Mouse (Mus musculus): ENCODE results near the gene Zfp157. TPM values are rescaled to one million over a fixed set of nuclear protein-coding genes. Genes with fewer than 3 reads are reported as not detected.
"Not testable (repeated sequence)": the region's sequence is repeated elsewhere in the genome, so short reads cannot be mapped to it uniquely, and the experiment has no call there.

The Zfp157 gene
- 9.6 and 10.6 TPM in 2 replicates for total RNA-seq (2021)
- long read RNA-seq, experiment 1, full-length matches to known transcripts: 10 of 13 reads
- long read RNA-seq, experiment 1, partial matches to known transcripts: 0 of 13 reads
- long read RNA-seq, experiment 1, other reads (novel, unspliced or antisense): 3 of 13 reads
- long read RNA-seq, experiment 2, full-length matches to known transcripts: 2 of 4 reads
- long read RNA-seq, experiment 2, partial matches to known transcripts: 0 of 4 reads
- long read RNA-seq, experiment 2, other reads (novel, unspliced or antisense): 2 of 4 reads

DNA sequence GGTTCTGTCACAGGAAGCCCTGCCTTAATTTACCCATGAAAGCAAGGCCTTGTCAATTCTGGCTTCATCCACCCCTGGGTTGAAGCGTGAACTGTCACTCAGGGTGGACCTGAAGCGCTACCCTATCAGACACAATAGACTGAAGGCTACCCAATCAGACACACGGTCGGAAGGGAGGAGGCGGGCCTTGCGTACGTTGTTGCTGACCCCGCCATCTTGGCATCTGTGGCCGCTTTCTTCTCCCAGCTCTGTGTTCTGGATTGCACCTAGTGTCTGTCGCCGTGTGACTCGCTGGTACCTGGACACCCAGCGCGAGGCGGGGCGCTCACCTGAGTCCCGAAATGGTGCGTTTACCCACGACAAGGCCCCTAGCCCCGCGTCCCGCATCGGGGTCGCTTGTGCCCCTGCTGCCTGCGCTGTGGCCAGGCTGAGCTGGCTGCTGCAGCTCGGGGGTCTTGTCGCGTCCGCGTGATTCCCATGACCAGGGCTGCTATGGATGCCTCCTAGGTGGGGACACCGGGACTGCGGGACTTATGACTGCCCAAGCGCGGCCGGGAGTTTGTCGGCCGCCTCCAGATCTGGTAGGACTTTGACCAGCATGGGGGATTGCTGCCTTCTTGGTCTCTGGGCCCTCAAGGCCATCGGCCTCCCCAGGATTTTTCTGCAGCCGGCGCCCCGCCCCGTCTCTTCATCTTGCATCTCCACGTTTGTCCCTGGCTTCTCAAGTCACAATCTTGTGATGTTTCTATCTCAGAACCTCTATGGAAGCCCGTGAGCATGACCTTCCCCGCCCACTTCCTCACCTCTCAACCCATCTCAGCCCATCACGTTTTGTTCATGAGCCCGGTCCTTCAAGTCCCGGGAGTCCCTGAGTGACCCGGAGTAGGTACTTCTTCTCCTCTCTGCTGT lies at the start of gene Zfp157:
Gene Zfp157, plus strand, starts transcription at position 183 of the 909 bp plus-strand sequence.
- peak; percentile 92 for DNase-seq

DNA sequence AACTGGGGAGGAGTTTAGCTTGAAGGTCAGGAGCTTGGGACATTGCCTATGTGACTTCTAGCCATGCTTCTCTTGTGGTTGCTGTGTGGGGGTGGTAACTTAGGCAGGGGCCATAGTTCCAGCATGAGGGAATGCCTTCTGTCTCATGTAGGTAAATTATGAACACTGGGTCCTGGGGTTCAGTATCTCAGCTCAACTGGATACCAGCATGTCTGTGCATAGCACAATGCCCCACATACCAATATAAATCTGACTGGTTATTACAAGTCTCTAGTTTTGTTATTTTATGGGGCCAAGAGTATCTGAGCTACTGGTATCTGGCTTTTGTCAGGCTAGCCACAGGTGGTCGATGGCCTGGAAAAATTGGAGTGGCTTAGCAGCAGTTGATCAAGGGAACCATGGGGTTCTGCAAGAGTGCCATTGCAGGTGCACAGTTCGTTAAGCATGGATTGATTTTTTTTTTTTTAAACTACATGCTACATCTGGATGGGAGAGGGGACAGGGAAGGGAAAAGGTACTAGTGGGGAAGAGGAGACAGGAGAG lies 43.4 kb upstream of the Zfp157 start:
- peak; percentile 4 for DNase-seq

GRCm38 (mm10) chr5:138400431-138400830 lies 40.8 kb upstream of the Zfp157 start:
- not testable (repeated sequence) for DNase-seq

DNA sequence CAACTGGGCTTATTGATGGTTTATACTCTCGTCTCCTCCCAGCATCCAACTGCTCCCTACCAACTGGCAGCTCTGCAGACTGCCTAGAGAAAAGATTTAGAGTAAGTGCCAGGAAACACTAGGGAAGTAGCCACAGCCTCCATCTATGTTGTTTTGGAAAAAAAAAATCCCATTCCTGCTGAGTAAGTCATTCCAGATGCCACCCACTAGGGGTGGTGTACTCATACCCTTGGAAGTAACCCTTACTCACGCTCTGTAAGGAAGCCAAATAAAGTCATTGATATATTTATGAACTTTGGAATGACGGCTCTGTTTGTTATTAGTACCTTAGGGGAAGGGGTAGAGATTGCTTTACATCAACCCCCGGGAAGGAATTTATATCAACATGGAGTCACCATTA lies 17.1 kb downstream of the Zfp157 start:
- DNase-seq: no peak

- no peak for DNase-seq
Measured at GRCm38 (mm10) chr5:138459107-138459506, 17.8 kb downstream of the Zfp157 start.

DNA sequence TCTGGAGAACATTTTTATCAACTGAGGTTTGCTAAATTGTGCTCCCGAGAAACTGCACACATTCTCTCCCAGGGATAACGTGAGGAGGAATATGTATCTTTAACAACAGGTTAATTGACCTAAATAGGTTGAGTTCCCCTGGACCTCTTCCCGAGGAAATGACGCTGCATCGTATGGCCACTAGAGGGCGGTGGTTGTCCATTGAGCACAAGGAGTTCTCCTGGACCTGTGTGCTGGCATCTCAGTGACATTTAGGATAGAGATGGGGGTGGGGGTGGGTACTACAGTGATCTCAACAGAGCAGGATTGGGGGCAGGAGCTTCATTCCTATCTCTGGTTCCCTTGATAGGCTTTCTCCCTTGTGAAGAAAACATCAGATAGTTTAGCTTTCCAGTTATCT lies 32.3 kb downstream of the Zfp157 start:
- peak; percentile 77 for DNase-seq

DNA sequence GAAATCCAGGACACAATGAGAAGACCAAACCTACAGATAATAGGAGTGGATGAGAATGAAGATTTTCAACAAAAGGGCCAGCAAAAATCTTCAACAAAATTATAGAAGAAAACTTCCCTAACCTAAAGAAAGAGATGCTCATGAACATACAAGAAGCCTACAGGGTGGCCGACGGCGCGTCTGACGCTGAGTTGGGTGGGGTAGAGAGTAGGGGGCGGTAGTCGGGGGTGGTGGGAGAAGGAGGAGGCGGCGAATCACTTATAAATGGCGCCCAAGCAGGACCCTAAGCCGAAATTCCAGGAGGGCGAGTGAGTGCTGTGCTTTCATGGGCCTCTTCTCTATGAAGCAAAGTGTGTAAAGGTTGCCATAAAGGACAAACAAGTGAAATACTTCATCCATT lies 63.3 kb downstream of the Zfp157 start:
- not testable (repeated sequence) for DNase-seq

Other genes starting within 250 kb of the Zfp157 start
- 7.0 and 8.9 TPM in 2 replicates for gene Mblac1, start 247.2 kb upstream of the Zfp157 start, total RNA-seq (2021)
- gene Nxpe5, start 215.6 kb upstream of the Zfp157 start, total RNA-seq (2021): 0.23 and 0.26 TPM in 2 replicates
- 70.3 and 74.7 TPM in 2 replicates for gene Lamtor4, start 186.0 kb upstream of the Zfp157 start, total RNA-seq (2021)
- gene BC037034, start 177.4 kb upstream of the Zfp157 start, total RNA-seq (2021): 18.2 and 25.6 TPM in 2 replicates
- gene Gal3st4, start 168.6 kb upstream of the Zfp157 start, total RNA-seq (2021): 0.19 TPM in 1 of 2 replicates, not detected in the other
- not detected in 2 replicates for gene Gm43720, start 161.5 kb upstream of the Zfp157 start, total RNA-seq (2021)
- 1.1 and 1.3 TPM in 2 replicates for gene Gpc2, start 161.5 kb upstream of the Zfp157 start, total RNA-seq (2021)
- gene Stag3, start 161.2 kb upstream of the Zfp157 start, total RNA-seq (2021): 0.15 and 0.56 TPM in 2 replicates
- 0.33 TPM in 1 of 2 replicates, not detected in the other for gene Pvrig, start 99.5 kb upstream of the Zfp157 start, total RNA-seq (2021)
- gene 1700123K08Rik, start 123.2 kb downstream of the Zfp157 start, total RNA-seq (2021): not detected in 2 replicates
- gene Zfp68, start 178.3 kb downstream of the Zfp157 start, total RNA-seq (2021): 20.0 and 24.1 TPM in 2 replicates
- 6.1 and 6.5 TPM in 2 replicates for gene A430033K04Rik, start 181.4 kb downstream of the Zfp157 start, total RNA-seq (2021)